Comparison of ENCODE assay signal across 8 mouse cellular contexts in genomic region chr11:54028044-54028951, GRCm38 (mm10). TPM values are rescaled to one million over a fixed set of nuclear protein-coding genes. Genes with fewer than 3 reads are reported as not detected.
A peak's percentile ranks its signal among the peaks of the same experiment; 100 is the strongest.
DNase-seq lines count a peak whose midpoint lies in the region; ATAC-seq lines count a peak whose summit lies in the region.

Gene Slc22a4, minus strand, starts transcription at chr11:54028090.

- no peaks in the 10 kb centered on the region for H3K36me3 ChIP-seq in hindbrain, embryonic 14.5 days (replicated peaks; ENCODE audit: control insufficient read depth, insufficient read depth)

- H3K27me3 ChIP-seq in hindbrain, embryonic 14.5 days (ENCODE audit: control insufficient read depth, insufficient read depth, low read length) = peaks cover 16% of the 10 kb centered on the region; the same call in 1 of the 2 replicates

- H3K4me2 ChIP-seq in hindbrain, embryonic 14.5 days (replicated peaks) = peak within 1 kb of the TSS; percentile 99

- peak within 1 kb of the TSS; percentile 75 for H3K9ac ChIP-seq in hindbrain, embryonic 14.5 days

- peaks cover 6% of the 10 kb centered on the region; the same call in 1 of the 2 replicates for H3K4me1 ChIP-seq in hindbrain, embryonic 14.5 days (replicated peaks; ENCODE audit: control insufficient read depth, insufficient read depth, low read length)

- peak; percentile 78; the same call in 1 of the 2 replicates for ATAC-seq in hindbrain, embryonic 14.5 days (ENCODE audit: low FRiP score)

- WGBS in hindbrain, embryonic 14.5 days = 3% methylated on average over 61 of the region's 61 CpGs

- H3K4me3 ChIP-seq in hindbrain, embryonic 14.5 days (replicated peaks; ENCODE audit: low read length) = peak within 1 kb of the TSS; percentile 55

- peak; percentile 68 for DNase-seq in adipocyte (ENCODE audit: low spot score)
- DNase-seq in cerebellum, postnatal 4 days (ENCODE audit: low spot score in 2 of 2) = peak; percentile 30 to 49
- peak; percentile 83 for DNase-seq in gastrocnemius, adult 18-20 months (ENCODE audit: low spot score)
- DNase-seq in hindbrain, embryonic 14.5 days (ENCODE audit: low spot score) = peak; percentile 58
- peak; percentile 58 to 80 for DNase-seq in left cerebral cortex, adult 18-20 months (ENCODE audit: low spot score in 2 of 2)
- DNase-seq in lung, postnatal 4 days = peak; percentile 85 to 86
- peak; percentile 77 for DNase-seq in retina, embryonic 14.5 days (ENCODE audit: low spot score)
- DNase-seq in urinary bladder, adult 2 months (ENCODE audit: low spot score) = peak; percentile 70

- no peak within 1 kb of the TSS for H3K27ac ChIP-seq in hindbrain, embryonic 14.5 days

- H3K9me3 ChIP-seq in hindbrain, embryonic 14.5 days (ENCODE audit: control insufficient read depth, low read length) = no peaks in the 10 kb centered on the region

RNA-seq across cellular contexts. Expression of gene Slc22a4, which starts in this region (rescaled TPM):
- 1 to 10 TPM; 2.9 to 3.1 TPM for total RNA-seq in gastrocnemius, adult 18-20 months (2021)
- polyA plus RNA-seq in hindbrain, embryonic 14.5 days (2014; fragmentation: Nextera tagmentation; extraction: Ambion mirVana) = 3.4 and 4.0 TPM in 2 replicates
- total RNA-seq in left cerebral cortex, adult 18-20 months (2021) = 1 to 10 TPM; 6.7 to 7.1 TPM
- polyA plus RNA-seq in urinary bladder, adult 2 months (2012; rRNA removed) = 1.5 and 2.6 TPM in 2 replicates
